Mouse (Mus musculus) gastrocnemius, postnatal 25 days (tissue): ENCODE results near the gene Abl2. TPM values are rescaled to one million over a fixed set of nuclear protein-coding genes. Genes with fewer than 3 reads are reported as not detected.

ENCODE experiments used
- DNase-seq: peaks from one replicate; pipeline ENCODE4 v3.0.0; 2022
- total RNA-seq, 2 experiments: library from RNA; stranded (reverse); gene quantifications; 1 replicate in 1 of 2; 2 replicates in 1 of 2; pipeline ENCODE4 v1.2.3; 2021

The Abl2 gene
- total RNA-seq, 2 experiments from 2014 or later = 15.6 to 17.3 TPM

- no peak for DNase-seq
These were observed 113.3 kb downstream of the Abl2 start for GRCm38 (mm10) chr1:156671921-156672320.

DNA sequence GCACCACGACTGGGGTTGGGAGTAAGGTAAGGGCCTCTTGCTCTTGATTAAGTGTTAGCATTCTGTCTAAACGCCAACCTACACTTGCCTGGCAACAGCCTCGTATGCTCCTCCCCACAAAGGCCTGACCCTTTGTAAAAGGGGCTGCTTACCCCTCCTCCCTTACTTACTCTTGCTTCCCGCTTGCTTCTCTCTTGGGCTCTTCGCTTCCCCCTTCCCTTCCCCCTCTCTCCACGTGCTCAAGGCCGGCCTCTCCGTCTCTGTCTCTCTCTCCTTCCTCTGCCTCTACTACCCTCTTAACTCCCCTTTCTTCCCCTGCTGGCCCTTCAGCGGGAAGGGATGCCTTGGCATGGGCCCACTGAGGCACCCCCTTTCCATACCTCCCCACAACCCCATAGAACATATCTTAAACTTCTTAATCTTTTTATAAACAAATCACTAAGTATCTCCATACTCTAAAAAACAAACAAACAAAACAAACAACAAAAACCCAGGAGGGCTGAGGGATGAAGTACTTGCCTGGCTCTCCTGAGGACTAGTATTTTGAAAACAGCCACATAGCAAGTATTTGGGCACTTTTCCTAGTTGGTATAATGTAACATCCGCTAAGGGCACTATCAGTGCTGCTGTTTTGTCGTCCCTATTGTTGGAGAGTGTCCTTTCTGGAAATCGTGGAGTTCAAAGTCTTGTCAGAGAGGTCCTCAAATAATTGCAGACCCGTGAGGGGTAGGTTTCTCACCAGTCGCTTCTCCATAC is 114.3 kb downstream of the Abl2 start:
- no peak for DNase-seq

DNA sequence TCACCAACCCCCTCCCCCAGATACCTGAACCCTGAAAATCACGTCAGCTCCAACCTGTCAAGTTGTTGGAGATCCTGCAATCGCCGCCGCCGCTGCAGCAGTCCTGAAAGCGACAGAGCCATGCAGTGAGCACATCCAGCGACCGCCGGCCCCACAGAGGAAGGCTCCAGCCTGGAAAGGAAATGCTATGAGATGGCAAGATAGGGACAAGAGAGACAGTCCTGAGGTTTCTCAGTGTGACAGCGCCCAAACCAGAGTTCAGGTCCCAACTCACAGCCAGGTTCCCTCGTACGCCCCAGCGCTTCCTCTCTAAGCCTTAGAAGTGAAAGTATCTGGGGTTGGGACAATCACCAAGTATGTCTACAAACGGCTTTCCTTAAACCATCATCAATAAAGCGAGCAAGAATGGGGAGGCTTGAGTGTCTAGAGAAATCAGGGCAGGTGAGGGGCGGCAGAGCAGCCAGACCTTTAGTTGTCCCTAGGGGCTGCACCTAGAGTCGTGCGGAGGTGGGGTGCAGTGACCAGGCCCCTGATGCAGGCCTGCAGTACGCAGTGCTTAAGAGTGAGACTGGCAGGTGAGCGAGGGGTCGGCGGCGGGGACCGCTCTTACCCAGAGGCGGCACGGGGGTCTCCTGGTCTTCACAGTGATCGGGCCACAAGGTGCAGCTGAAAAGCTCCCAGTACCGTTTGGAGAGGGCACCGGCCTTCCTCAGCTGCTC is 115.0 kb downstream of the Abl2 start:
- DNase-seq = no peak

GRCm38 (mm10) chr1:156674195-156675000 is 115.8 kb downstream of the Abl2 start, which contains the start of gene Tor3a:
Gene Tor3a, minus strand, starts transcription at chr1:156674356.
- peak; percentile 83 for DNase-seq

DNA sequence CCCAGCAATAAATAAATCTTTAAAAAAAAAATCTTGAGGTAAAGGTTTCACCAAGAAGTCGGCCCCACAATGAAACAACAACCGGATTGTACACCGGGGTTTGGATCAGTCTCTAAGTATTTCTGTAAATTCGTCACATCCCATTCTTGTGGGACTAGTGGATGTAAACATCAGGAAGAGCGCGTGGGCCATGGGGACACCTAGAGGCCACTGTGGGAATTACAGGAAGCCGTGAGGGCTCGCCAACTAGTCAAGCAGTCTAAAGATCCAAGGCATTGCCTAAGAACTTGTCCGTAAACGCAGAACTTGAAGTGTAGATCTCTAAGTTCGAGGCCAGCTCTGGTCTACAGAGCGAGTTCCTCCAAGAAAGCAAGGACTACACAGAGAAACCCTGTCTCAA is 117.6 kb downstream of the Abl2 start:
- no peak for DNase-seq

GRCm38 (mm10) chr1:156676596-156676995 is 118.0 kb downstream of the Abl2 start:
- no peak for DNase-seq

DNA sequence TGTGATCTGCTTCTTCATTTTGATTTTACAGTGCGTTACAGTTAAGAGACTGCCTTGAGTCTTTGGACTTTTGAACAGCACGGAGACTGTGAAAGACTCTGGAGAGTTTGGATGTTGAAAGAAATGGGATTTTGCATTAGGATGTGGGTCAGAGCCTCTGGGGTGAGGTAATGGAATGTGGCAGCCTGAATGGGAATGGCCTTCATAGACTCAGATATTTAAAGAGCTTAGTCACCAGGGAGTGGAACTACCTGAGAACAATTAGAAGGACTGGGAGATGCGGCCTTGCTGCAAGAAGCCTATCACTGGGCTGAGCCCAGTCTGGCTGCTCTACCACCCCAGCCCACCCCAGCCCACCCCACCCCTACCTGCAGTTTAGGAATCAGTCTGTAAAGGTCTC is 118.6 kb downstream of the Abl2 start:
- DNase-seq = no peak

DNA sequence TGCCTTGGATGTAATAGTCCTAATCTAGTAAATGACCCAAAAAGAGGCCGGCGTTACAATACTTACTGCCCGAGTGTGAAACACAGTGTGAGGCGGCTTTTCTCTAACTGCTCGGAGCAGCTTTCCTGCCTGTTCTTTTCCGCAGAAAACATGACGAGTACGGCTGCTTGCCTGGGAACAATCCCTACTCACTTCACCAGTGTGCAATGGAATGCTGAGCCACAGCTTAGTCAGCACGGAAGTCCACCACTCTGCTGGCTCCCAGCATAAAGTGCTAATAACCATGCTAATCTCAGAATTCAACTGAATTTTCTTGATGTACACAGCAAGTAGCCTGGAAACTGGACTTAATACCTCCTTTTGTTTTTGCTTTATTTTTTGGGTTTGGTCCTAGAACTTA is 121.0 kb downstream of the Abl2 start:
- no peak for DNase-seq

- DNase-seq = no peak
These were observed 127.6 kb downstream of the Abl2 start for GRCm38 (mm10) chr1:156686025-156686661.

Other genes with a start within 250 kb of the Abl2 start
- not detected for gene Nphs2, start 248.1 kb upstream of the Abl2 start, total RNA-seq
- 100 to 1,000 TPM; 338 to 346 TPM for gene Gm2000, start 192.7 kb upstream of the Abl2 start, total RNA-seq
- not detected for gene Axdnd1, start 137.6 kb upstream of the Abl2 start, total RNA-seq
- gene Soat1, start 84.5 kb upstream of the Abl2 start, total RNA-seq = 1 to 10 TPM; 6.5 TPM
- 10 to 100 TPM; 37.0 to 40.9 TPM for gene Gm10031, start 34.8 kb upstream of the Abl2 start, total RNA-seq
- gene Tor3a, start 115.6 kb downstream of the Abl2 start, total RNA-seq = 1 to 10 TPM; 4.3 to 6.7 TPM
- 10 to 100 TPM; 29.0 to 30.2 TPM for gene Fam20b, start 160.3 kb downstream of the Abl2 start, total RNA-seq